Mouse (Mus musculus) testis, adult 2 months (tissue): Measurements from ENCODE around the gene Syne2.

Experiments used
- CTCF ChIP-seq: fragments of 200-500 bp; IDR thresholded peaks from 2 replicates; pipeline ENCODE4 v1.5.1; 2012; ENCODE audit warnings: low read depth, mild to moderate bottlenecking, inconsistent platforms, low read length, moderate library complexity; ENCODE audit not compliant: control insufficient read depth, insufficient read depth, insufficient replicate concordance
- POLR2A ChIP-seq: fragments of 200-500 bp; IDR thresholded peaks from 2 replicates; pipeline ENCODE4 v1.6.1; 2012; ENCODE audit warnings: low read depth, mild to moderate bottlenecking, inconsistent platforms, low read length, moderate library complexity; ENCODE audit not compliant: control insufficient read depth

DNA sequence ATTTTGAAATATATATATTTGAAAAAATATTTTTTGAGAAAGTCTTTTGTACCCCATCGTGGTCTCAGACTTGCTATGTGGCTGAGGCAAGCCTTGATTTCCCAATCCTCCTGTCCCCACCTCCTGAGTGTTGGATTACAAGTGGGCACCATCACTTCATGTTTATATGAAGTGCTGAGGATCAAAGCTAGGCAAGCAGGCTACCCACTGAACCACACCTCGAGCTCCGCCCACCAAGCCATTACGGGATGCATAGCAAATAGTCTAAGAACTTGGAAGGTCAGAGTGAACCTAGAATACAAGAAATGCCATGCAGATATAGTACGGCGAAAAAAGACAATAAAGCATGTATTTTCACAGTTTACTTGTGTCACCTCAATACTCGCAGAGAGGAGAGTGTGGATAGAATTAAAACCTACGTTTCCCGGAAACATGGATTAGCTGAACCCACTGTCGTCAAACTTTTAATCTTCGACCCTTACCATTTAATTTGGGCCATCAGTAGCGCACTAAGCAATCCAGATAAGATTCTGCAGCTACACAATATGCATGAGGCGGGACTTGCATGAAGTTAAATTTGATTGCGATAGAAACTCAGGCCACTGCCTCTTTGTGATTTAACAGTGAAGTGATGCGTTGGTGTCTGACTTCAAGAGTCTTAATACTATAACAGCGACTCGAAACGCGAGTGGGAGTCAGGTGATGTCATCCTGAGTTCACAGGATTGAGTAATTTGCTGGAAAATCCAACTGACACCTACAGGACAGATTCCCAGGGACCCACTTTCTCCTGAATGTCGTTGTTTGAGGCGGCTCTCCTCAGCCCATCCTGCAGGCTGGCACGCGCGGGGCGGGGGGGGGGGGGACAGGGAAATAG is 715 bp upstream of the Syne2 start:
- TF ChIP-seq CTCF (no peak), POLR2A (no peak)
